Mouse (Mus musculus): ENCODE measurements around the gene Mgp. TPM values are rescaled to one million over a fixed set of nuclear protein-coding genes. Genes with fewer than 3 reads are reported as not detected.
A peak's percentile ranks its signal among the peaks of the same experiment; 100 is the strongest.
"Not testable (repeated sequence)": the region's sequence is repeated elsewhere in the genome, so short reads cannot be mapped to it uniquely, and the experiment has no call there.

Gene Mgp
- polyA plus RNA-seq, 1 experiment from 2014 or later: 168 TPM

DNA sequence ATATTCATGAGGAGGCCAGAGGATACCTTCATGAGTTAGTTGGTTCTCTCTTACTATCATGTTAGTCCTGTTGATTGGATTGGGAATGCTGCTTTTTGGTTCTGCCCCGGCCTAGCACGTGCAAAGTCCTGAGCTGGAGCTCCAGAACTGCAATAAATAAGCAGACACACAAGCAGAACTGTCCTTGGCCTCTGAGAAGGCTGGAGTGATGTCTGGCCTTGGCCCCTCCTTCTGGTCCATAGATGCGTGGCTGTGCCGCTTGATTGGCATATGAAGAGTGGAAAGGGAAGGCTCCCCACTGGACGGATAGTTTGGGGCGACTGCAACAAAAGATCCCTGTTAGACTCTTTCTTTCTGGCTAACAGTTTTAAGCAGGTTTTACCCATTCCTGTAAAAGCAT, 13.4 kb upstream of the Mgp start:
- H3K36me3 ChIP-seq (ENCODE audit: control insufficient read depth, insufficient read depth, low read length): no peaks in the 10 kb centered on the region
- H3K27me3 ChIP-seq (ENCODE audit: control insufficient read depth, insufficient read depth, low read length): no peaks in the 10 kb centered on the region
- H3K4me3 ChIP-seq (ENCODE audit: low read length): no peak overlapping the region
- no peak overlapping the region for H3K4me2 ChIP-seq (replicated peaks; ENCODE audit: low read depth, low read length)
- no peaks in the 10 kb centered on the region for H3K9me3 ChIP-seq (ENCODE audit: control insufficient read depth, low read length)
- WGBS: 90% methylated on average over 6 of the region's 6 CpGs
- no peak overlapping the region for H3K9ac ChIP-seq (ENCODE audit: low read depth, low read length)
- H3K27ac ChIP-seq (ENCODE audit: low read depth, low read length): no peak overlapping the region
- H3K4me1 ChIP-seq (ENCODE audit: control insufficient read depth, insufficient read depth, low read length): no peaks in the 10 kb centered on the region
- ATAC-seq (ENCODE audit: low FRiP score, low TSS enrichment): no peak

DNA sequence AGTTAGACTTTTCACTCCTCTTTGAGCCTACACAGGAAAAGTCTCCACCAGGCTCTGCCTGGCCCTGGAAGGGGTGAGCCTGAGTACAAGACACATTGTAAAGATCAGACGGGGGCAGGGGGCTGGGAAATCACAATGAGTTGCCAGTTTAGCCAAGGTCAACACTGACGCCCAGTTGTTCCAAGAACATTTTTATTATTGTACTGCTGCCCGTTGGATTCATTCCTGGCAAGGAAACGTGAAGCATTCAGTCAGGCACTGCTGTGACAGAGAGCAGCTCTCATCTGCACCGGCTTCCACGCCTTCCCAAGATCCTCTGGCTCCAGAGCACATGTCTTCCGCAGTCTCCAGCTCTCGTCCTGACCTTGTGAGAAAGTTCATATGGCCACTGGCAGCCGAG, 12.2 kb upstream of the Mgp start:
- H3K27ac ChIP-seq (ENCODE audit: low read depth, low read length): peak overlapping the region; percentile 39; the same call in 1 of the 2 replicates
- no peak overlapping the region for H3K4me3 ChIP-seq (ENCODE audit: low read length)
- H3K27me3 ChIP-seq (ENCODE audit: control insufficient read depth, insufficient read depth, low read length): no peaks in the 10 kb centered on the region
- 51% methylated on average over 9 of the region's 9 CpGs for WGBS
- H3K4me2 ChIP-seq (replicated peaks; ENCODE audit: low read depth, low read length): no peak overlapping the region
- peaks cover 4% of the 10 kb centered on the region; the same call in 1 of the 2 replicates for H3K4me1 ChIP-seq (ENCODE audit: control insufficient read depth, insufficient read depth, low read length)
- no peaks in the 10 kb centered on the region for H3K9me3 ChIP-seq (ENCODE audit: control insufficient read depth, low read length)
- ATAC-seq (ENCODE audit: low FRiP score, low TSS enrichment): no peak
- no peak overlapping the region for H3K9ac ChIP-seq (ENCODE audit: low read depth, low read length)
- H3K36me3 ChIP-seq (ENCODE audit: control insufficient read depth, insufficient read depth, low read length): no peaks in the 10 kb centered on the region

DNA sequence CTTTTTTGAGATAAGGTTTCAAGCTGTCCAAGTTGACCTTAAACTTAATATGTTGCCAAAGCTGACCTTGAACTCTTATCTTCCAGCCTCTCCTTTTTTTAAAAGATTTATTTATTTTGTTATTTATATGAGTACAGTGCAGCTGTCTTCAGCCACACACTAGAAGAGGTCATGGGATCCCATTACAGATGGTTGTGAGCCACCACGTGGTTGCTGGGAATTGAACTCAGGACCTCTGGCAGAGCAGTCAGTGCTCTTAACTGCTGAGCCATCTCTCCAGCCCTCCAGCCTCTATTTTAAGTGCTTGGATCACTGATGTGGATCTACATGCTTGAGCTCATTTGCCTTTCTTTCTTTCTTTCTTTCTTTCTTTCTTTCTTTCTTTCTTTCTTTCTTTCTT, 9.1 kb upstream of the Mgp start:
- H3K36me3 ChIP-seq (ENCODE audit: control insufficient read depth, insufficient read depth, low read length); H3K4me3 ChIP-seq (ENCODE audit: low read length); H3K4me2 ChIP-seq (replicated peaks; ENCODE audit: low read depth, low read length); H3K27ac ChIP-seq (ENCODE audit: low read depth, low read length); H3K27me3 ChIP-seq (ENCODE audit: control insufficient read depth, insufficient read depth, low read length); H3K4me1 ChIP-seq (ENCODE audit: control insufficient read depth, insufficient read depth, low read length); H3K9me3 ChIP-seq (ENCODE audit: control insufficient read depth, low read length); ATAC-seq (ENCODE audit: low FRiP score, low TSS enrichment); H3K9ac ChIP-seq (ENCODE audit: low read depth, low read length): not testable (repeated sequence)
- 13% methylated on average over 1 of the region's 1 CpGs for WGBS

DNA sequence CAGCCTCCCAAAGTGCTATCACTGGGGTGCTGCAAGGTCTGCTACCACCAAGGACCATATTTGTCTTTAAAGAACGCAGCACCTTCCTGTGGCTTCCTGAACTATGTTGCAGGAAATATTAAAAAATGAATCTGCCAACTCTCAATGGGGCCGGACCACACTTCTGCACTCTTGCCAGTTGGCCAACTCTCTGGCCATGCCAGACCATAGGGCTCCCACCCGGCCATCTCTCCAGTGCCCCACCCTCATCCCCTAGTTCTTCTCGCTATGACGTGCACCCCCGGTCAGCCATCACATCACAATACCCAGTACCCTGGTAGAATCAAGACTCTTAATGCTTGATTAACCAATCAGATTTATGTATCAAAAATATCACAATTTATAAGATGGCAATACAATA, 8.3 kb upstream of the Mgp start:
- Histone ChIP-seq H3K4me1 (ENCODE audit: control insufficient read depth, insufficient read depth, low read length) (peaks cover 4% of the 10 kb centered on the region; the same call in 1 of the 2 replicates), H3K9ac (ENCODE audit: low read depth, low read length) (no peak overlapping the region), H3K27me3 (ENCODE audit: control insufficient read depth, insufficient read depth, low read length) (no peaks in the 10 kb centered on the region), H3K4me2 (replicated peaks; ENCODE audit: low read depth, low read length) (no peak overlapping the region), H3K4me3 (ENCODE audit: low read length) (no peak overlapping the region), H3K27ac (ENCODE audit: low read depth, low read length) (no peak overlapping the region), H3K9me3 (ENCODE audit: control insufficient read depth, low read length) (no peaks in the 10 kb centered on the region; the same call in 1 of the 2 replicates), H3K36me3 (ENCODE audit: control insufficient read depth, insufficient read depth, low read length) (no peaks in the 10 kb centered on the region)
- WGBS: 93% methylated on average over 6 of the region's 6 CpGs
- 0 out of 2 replicates have a peak, but pooled peaks have one; percentile 40 for ATAC-seq (ENCODE audit: low FRiP score, low TSS enrichment)

DNA sequence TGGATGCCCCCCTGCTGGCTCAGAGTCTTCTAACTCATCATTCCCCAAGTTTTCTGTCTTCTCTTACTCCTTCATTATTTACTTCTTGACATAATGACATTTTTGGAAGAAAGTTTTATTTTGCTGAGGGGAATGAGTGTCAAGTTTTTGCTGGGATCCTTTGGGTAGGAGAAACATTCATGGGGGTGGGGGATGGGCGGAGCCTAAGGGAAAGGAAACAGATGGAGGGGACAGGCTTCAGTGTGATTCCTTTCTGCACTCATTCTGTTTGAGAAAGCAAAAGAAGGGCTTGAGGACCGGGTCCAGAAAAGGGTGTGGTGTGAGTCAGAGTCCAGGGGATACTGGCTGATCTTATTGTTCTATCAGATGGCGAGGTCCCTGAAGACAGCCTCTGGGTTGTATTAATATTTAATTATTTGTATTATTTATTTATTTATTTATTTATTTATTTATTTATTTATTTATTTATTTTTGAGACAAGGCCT, 7.8 kb upstream of the Mgp start:
- Histone ChIP-seq H3K9ac (ENCODE audit: low read depth, low read length) (no peak overlapping the region), H3K9me3 (ENCODE audit: control insufficient read depth, low read length) (no peaks in the 10 kb centered on the region; the same call in 1 of the 2 replicates), H3K27ac (ENCODE audit: low read depth, low read length) (no peak overlapping the region; the same call in 1 of the 2 replicates), H3K4me2 (replicated peaks; ENCODE audit: low read depth, low read length) (no peak overlapping the region), H3K27me3 (ENCODE audit: control insufficient read depth, insufficient read depth, low read length) (no peaks in the 10 kb centered on the region), H3K4me3 (ENCODE audit: low read length) (no peak overlapping the region), H3K36me3 (ENCODE audit: control insufficient read depth, insufficient read depth, low read length) (no peaks in the 10 kb centered on the region), H3K4me1 (ENCODE audit: control insufficient read depth, insufficient read depth, low read length) (peaks cover 4% of the 10 kb centered on the region; the same call in 1 of the 2 replicates)
- 78% methylated on average over 3 of the region's 3 CpGs for WGBS
- ATAC-seq (ENCODE audit: low FRiP score, low TSS enrichment): peak; percentile 50; the same call in 1 of the 2 replicates

DNA sequence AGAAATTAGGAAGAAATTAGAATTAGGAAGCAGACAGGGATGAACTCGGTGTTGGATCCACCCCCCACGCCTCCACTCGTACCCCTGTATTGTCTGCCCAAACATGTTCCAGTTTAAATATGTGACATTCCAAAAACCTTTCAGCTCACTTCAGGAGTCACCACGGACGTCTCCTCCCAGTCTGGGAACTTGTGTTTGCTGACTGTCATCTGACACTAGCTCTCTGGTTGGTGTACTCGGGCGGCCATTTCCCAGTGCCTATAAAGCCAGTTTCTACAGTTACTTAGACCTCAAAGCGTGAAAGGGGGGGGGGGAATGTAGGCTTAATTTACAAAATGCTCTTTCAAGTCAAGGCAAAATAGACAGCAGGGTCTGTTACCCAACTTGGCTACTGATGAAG, 6.1 kb upstream of the Mgp start:
- no peak overlapping the region for H3K4me3 ChIP-seq (ENCODE audit: low read length)
- H3K27ac ChIP-seq (ENCODE audit: low read depth, low read length): no peak overlapping the region
- H3K4me1 ChIP-seq (ENCODE audit: control insufficient read depth, insufficient read depth, low read length): peaks cover 4% of the 10 kb centered on the region; the same call in 1 of the 2 replicates
- H3K9me3 ChIP-seq (ENCODE audit: control insufficient read depth, low read length): no peaks in the 10 kb centered on the region; the same call in 1 of the 2 replicates
- H3K27me3 ChIP-seq (ENCODE audit: control insufficient read depth, insufficient read depth, low read length): no peaks in the 10 kb centered on the region
- H3K36me3 ChIP-seq (ENCODE audit: control insufficient read depth, insufficient read depth, low read length): no peaks in the 10 kb centered on the region
- no peak overlapping the region for H3K9ac ChIP-seq (ENCODE audit: low read depth, low read length)
- no peak; the same call in 1 of the 2 replicates for ATAC-seq (ENCODE audit: low FRiP score, low TSS enrichment)
- H3K4me2 ChIP-seq (replicated peaks; ENCODE audit: low read depth, low read length): no peak overlapping the region
- 52% methylated on average over 8 of the region's 8 CpGs for WGBS

DNA sequence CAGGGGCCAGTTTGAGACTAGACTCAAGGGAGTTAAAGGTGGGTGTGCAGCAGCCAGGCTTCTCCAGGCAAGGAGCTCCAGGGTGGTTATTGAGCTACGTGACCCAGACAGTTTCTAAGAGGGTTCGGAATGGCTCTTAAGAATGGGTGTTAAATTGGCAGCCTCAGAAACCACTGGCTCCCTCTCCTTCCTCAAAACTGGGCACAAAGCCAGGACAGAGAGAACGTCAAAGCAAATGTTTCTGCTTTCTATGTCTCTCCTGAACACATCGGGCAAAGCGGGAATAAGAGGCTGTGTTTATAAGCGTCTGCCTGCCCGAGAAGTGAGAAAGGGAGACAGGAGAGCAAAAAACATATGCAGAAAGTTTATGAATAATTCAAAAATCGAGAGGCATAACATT, 1.0 kb downstream of the Mgp start:
- Histone ChIP-seq H3K9ac (ENCODE audit: low read depth, low read length) (peak overlapping the region; percentile 35; the same call in 1 of the 2 replicates), H3K4me2 (replicated peaks; ENCODE audit: low read depth, low read length) (no peak overlapping the region; the same call in 1 of the 2 replicates), H3K36me3 (ENCODE audit: control insufficient read depth, insufficient read depth, low read length) (no peaks in the 10 kb centered on the region), H3K4me1 (ENCODE audit: control insufficient read depth, insufficient read depth, low read length) (no peaks in the 10 kb centered on the region; the same call in 1 of the 2 replicates), H3K4me3 (ENCODE audit: low read length) (peak overlapping the region; percentile 9; the same call in 1 of the 2 replicates), H3K27ac (ENCODE audit: low read depth, low read length) (no peak overlapping the region), H3K27me3 (ENCODE audit: control insufficient read depth, insufficient read depth, low read length) (no peaks in the 10 kb centered on the region), H3K9me3 (ENCODE audit: control insufficient read depth, low read length) (no peaks in the 10 kb centered on the region)
- no peak for ATAC-seq (ENCODE audit: low FRiP score, low TSS enrichment)
- 57% methylated on average over 8 of the region's 8 CpGs for whole genome bisulfite sequencing

DNA sequence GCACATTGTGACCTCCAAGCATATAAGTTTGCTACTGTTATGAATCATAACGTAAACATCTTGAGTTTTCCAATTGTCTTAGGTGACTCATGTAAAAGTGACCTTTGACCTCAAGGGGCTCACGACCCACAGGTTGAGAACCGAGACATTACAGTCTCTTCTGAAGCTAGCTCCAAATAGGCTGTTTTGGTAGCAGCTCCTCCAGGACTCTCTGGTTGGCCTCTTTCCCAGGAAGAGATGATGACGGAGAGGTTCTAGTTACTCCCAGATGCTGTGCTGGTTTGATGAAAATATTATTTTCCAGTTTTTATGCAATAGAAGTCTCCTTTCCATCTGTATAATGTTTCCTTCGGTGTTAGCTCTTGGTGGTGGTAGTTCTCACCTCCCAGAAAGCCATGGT, 6.7 kb downstream of the Mgp start:
- no peak overlapping the region for H3K4me3 ChIP-seq (ENCODE audit: low read length)
- 73% methylated on average over 5 of the region's 5 CpGs for WGBS
- no peak overlapping the region for H3K9ac ChIP-seq (ENCODE audit: low read depth, low read length)
- H3K4me2 ChIP-seq (replicated peaks; ENCODE audit: low read depth, low read length): no peak overlapping the region
- H3K27me3 ChIP-seq (ENCODE audit: control insufficient read depth, insufficient read depth, low read length): no peaks in the 10 kb centered on the region
- no peaks in the 10 kb centered on the region for H3K4me1 ChIP-seq (ENCODE audit: control insufficient read depth, insufficient read depth, low read length)
- ATAC-seq (ENCODE audit: low FRiP score, low TSS enrichment): no peak
- no peaks in the 10 kb centered on the region for H3K9me3 ChIP-seq (ENCODE audit: control insufficient read depth, low read length)
- H3K27ac ChIP-seq (ENCODE audit: low read depth, low read length): no peak overlapping the region
- no peaks in the 10 kb centered on the region for H3K36me3 ChIP-seq (ENCODE audit: control insufficient read depth, insufficient read depth, low read length)

DNA sequence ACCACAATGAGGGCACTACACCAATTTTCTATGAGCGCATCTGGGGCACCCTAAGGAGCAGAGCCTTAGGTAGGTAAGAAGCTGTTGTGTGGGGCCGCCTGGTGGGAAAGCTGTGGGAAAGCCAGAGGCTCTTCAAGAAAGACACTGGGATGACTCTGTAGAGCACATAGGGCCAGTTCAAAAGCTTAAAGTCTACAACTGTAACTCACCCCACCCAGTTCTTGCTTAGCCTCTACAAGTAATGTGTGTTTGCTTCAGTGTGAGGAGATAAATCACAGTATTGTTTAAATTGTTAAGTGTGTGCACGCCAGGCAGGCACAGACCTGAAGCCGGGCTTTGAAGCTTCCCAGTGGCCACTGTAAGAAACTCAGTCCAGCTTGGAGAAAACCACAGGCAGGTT, 9.5 kb downstream of the Mgp start:
- H3K4me1 ChIP-seq (ENCODE audit: control insufficient read depth, insufficient read depth, low read length): no peaks in the 10 kb centered on the region
- H3K27ac ChIP-seq (ENCODE audit: low read depth, low read length): no peak overlapping the region
- H3K27me3 ChIP-seq (ENCODE audit: control insufficient read depth, insufficient read depth, low read length): no peaks in the 10 kb centered on the region
- WGBS: 76% methylated on average over 4 of the region's 4 CpGs
- H3K36me3 ChIP-seq (ENCODE audit: control insufficient read depth, insufficient read depth, low read length): no peaks in the 10 kb centered on the region
- H3K4me3 ChIP-seq (ENCODE audit: low read length): no peak overlapping the region
- H3K4me2 ChIP-seq (replicated peaks; ENCODE audit: low read depth, low read length): no peak overlapping the region
- no peaks in the 10 kb centered on the region for H3K9me3 ChIP-seq (ENCODE audit: control insufficient read depth, low read length)
- no peak overlapping the region for H3K9ac ChIP-seq (ENCODE audit: low read depth, low read length)
- ATAC-seq (ENCODE audit: low FRiP score, low TSS enrichment): no peak

Measured in kidney, embryonic 14.5 days (tissue).